Mouse (Mus musculus): ENCODE measurements around the gene AC140267.1. TPM values are rescaled to one million over a fixed set of nuclear protein-coding genes. Genes with fewer than 3 reads are reported as not detected.

The AC140267.1 gene
- polyA plus RNA-seq, 1 experiment, result not detected

DNA sequence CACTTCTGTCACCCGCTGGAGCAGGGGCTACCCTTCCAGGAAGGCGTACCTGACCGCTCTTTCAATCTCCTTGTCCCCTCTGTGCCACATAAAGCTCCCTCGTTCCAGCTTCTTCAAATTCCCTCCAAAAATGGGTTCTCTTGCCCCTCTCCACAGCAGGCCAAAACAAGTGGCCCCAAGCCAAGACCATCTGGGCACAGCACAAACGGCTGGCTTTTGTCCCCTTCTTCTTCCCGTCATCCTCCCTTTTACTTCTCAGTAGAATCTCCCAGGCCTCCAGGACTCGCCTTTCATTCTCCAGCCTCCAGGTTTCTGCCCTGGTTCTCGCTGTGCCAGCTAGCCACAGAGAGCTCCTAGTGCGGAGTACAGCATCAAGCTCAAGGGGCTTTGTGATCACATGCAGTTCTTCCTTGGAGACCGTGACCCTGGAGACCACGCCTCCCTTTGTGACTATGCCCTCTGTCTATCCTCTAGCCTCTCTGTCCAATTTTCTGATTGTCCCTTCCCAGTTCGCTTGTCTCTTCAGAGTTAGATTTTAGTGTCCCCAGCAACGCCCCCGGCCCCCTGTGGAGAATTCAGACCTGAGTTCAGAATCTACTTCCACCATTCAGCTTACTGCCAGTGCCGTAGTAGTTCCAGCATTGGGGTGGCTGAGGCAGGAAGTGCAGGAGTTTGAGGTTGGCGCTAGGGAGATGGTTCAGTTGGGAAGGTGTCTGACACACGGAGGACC lies 7.4 kb upstream of the AC140267.1 start:
- no peak for DNase-seq (ENCODE audit: low read depth)

DNA sequence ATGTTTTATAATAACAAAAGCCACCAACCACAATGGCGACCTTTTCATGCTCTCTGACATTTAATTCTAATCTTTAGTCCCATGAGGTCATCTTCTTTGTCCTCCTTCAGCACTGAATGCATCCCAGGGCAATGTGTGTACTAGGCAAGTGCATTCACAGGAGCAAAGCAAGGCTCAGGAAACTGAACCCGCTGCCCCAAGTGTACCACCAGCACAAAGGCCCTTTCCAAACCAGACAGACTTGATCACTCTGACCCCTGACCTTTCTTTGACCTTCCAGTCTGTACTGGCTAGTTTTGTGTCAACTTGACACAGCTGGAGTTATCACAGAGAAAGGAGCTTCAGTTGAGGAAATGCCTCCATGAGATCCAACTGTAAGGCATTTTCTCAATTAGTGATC lies 3.3 kb upstream of the AC140267.1 start:
- no peak for DNase-seq (ENCODE audit: low read depth)

DNA sequence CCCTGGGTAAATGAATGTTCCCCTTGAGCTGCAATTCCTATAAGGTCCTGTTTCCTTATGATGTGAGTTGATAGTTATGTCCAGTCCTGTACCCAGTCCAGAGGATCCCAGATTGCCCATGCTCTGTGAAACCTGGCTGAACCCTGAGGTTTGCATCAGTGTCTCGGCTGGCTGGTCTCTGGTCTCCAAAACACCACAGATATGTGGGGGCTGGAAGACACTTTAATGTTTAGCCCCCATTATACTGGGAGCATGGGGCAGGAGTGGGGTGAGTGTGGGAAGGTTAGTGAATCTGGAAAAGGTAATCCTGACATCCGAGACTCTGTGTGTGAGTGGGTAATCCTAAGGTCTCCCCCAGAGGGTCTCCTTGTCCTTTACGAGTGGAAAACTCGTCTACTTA lies 2.6 kb upstream of the AC140267.1 start:
- no peak for DNase-seq (ENCODE audit: low read depth)

DNA sequence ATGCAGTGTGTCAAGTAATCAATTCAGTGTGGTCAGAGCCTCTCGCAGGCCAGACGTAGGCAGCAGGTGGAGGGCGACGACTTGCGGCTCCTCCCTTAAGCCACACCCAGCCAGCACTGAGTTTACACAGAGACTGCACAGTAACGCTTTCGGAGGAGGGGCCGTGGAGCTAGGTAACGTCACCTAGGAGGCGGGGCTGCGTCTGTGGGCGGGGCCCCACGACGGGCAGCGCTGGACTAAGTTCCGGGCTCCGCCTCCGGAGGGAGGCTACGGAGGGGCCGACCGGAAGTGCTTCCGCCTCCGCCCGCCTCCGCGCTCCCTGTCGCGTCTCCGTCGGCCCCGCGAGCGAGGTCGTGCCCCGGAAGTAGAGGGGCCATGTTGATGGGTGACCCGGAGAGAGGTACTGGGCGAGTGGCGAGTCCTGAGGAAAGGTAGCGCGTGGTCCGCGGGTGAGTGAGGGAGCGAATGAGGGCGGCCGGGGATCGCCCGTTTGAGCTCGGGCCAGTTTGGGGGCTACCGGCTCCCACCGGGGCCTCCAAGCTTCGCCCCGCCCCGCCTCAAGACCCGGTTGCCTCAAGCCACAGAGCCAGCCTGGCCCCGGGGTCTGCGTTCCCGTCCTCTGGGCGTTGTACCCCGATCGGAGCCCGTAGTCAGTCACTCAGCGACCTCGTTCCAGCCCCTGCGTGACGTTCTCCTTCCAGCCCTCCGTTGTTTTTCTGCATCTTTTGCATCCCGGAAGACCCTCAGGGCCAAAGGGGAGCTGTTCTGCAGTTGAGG lies 1.7 kb upstream of the AC140267.1 start, which contains the start of gene Mief1:
TSS of gene Mief1 (plus strand) at position 286 of the 777 bp plus-strand sequence.
- peak; percentile 65 for DNase-seq (ENCODE audit: low read depth)

DNA sequence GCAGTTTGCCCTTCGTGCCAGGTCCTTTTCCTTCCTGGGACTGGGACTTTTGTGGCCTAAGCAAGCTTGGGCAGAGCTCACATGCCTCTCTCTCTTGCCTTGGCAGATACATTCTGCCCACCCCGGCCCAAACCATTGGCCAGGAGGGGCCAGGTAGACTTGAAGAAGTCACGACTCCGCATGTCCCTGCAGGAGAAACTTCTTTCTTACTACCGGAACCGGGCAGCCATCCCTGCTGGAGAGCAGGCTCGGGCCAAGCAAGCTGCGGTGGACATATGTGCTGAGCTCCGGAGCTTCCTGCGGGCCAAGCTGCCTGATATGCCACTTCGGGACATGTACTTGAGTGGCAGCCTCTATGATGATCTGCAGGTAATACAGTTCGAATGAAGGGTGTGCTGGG lies 12.5 kb downstream of the AC140267.1 start:
- no peak for DNase-seq (ENCODE audit: low read depth)

DNA sequence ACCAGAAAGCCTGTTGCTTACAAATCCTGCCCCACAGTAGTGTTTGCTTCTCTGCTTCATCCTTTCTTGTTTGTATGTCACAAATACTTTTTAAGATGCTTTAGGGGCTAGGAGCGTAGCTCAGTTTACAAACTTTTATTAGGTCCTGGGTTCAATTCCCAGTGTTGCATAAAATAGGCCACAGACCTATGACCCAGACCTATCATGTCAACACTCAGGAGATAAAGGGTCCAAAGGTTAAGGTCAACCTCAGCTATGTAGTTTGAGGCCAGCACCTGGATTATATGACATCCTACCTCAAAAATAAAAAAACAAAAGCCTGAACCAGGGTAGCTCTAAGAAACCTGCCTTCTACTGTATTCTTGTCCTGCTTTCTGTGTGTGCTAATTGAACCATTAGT lies 13.0 kb downstream of the AC140267.1 start:
- no peak for DNase-seq (ENCODE audit: low read depth)

DNA sequence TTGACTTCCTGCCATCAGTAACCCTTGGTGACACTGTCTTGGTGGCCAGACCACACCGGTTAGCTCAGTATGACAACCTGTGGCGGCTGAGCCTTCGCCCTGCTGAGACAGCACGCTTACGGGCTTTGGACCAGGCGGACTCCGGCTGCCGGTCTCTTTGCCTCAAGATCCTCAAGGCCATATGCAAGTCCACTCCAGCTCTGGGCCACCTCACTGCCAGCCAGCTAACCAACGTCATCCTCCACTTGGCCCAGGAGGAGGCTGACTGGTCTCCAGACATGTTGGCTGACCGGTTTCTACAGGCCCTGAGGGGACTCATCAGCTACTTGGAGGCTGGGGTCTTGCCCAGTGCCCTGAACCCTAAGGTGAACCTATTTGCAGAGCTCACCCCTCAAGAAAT lies 14.0 kb downstream of the AC140267.1 start:
- no peak for DNase-seq (ENCODE audit: low read depth)

DNA sequence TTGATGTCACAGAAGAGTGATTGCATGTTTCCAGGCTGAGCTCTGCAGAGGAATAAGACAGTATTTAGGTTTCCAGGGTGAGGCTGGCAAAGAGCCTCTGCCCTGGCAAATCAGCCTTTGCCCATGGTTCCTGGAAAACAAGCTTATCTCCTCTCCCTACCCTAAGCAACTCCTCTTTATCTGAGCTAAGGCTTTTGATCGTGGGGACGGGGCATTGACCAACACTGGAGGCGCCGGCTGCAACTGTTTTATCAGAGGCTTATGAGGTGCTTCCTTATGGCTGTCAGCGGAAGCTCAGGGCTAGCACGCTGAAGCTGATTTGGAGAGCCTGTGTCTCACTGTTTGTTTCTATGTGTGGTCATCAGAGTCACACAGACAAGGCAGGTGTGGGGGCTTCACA lies 15.0 kb downstream of the AC140267.1 start:
- no peak for DNase-seq (ENCODE audit: low read depth)

DNA sequence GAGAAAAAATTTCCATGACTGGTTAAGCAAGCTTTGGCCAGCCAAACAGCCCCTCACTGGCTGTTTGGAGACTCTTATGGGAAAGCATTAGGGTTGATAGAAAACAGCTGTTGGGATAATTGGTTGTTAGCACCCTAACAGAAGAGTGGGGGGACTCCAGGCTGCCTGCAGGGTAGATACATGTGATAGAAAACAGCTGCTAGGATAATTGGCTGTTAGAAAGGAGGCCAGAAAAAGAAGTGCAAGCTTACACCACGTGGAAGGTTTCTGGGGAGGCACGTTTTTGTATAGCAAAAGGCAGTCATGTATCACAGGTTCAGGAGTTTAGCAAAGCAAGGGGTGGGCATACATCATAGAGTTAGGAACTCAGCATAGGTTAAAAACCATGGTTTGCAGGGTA lies 17.9 kb downstream of the AC140267.1 start:
- no peak for DNase-seq (ENCODE audit: low read depth)

DNA sequence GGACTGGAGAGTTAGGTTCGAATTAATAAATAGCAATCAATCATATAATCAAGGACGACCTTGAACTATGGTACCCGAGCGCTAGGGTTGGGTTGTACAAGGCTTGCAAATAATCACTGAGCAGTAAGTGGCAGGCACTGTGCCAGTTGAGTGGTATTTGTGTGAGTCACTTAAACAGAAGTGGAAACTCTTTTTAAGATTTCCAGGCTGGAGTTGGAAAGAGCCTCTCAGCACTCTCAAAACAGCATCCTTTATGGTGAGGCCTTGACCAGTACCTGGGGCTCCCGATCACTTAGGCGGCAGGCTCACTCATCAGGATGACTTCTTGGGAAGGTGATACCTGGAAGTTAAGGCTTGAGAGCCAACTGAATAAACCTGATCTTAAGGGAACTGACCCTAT lies 18.6 kb downstream of the AC140267.1 start:
- no peak for DNase-seq (ENCODE audit: low read depth)

DNA sequence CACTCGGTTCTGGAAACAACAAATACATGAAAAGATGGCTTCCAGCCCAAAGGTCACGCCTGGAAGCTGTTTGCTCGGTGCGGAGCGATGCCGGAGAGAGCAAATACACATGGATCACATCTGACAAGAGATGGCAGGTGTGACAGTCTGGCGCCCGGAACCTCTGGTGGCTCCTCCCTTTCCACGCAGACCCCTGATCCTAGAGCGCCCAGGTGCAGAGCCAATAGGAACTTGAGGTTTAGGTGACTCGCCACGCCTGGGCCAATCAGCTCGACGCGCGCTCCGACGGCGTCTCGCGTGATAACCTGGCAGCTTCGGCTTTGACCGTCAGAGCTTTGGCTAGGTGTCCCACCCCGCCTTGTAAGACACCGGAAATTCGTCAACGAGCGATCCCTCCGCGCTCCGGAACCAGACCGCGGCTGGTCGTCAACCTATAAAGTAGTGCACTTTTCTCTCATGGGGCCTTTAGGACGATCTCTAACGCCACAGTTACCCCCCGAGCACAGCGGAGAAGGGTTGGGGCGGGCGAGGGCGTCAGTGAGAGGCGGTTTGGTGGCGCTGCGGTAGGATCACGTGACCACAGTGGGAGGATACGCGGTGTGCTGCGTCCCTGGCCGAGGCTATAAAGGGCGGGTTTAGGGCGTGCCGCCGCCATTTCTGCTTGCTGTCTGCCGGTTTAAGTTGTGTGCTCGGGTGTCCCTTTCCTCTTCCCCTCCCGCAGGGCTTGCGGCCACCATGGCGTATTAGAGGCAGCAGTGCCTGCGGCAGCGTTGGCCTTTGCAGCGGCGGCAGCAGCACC lies 19.4 kb downstream of the AC140267.1 start, which contains the start of gene Atf4:
TSS of gene Atf4 (plus strand) at position 338 of the 799 bp plus-strand sequence.
- peak; percentile 92 for DNase-seq (ENCODE audit: low read depth)

DNA sequence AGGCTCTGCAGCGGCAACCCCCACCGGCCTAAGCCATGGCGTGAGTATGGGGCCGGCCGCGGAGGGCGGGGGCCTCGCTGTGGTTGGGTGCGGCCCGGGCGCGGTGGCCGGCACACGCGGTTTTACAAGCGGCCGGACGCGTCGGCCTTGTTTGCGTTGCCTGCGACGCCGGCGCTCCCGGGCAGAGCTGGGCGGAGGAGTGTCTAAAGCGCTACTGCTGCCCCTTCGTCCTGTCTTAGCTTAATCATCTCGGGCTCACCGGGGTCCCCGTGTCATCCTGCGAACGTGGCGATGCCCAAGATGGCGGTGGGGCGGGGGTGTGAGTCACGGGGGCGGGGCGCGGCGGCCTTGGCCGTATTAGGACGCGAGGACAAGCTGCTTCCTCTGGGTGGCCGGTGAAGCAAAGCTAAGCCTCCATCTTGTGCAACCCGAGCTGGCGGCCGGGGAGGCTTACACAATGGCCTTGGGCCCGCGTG lies 20.0 kb downstream of the AC140267.1 start:
- DNase-seq (ENCODE audit: low read depth), result no peak

DNA sequence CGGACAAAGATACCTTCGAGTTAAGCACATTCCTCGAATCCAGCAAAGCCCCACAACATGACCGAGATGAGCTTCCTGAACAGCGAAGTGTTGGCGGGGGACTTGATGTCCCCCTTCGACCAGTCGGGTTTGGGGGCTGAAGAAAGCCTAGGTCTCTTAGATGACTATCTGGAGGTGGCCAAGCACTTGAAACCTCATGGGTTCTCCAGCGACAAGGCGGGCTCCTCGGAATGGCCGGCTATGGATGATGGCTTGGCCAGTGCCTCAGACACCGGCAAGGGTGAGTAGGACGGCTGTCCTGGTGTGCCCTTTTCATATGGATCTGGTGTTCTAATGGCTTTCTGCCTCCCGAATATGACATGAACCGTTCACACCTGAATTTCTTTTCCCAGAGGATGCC lies 20.6 kb downstream of the AC140267.1 start:
- DNase-seq (ENCODE audit: low read depth), result no peak

DNA sequence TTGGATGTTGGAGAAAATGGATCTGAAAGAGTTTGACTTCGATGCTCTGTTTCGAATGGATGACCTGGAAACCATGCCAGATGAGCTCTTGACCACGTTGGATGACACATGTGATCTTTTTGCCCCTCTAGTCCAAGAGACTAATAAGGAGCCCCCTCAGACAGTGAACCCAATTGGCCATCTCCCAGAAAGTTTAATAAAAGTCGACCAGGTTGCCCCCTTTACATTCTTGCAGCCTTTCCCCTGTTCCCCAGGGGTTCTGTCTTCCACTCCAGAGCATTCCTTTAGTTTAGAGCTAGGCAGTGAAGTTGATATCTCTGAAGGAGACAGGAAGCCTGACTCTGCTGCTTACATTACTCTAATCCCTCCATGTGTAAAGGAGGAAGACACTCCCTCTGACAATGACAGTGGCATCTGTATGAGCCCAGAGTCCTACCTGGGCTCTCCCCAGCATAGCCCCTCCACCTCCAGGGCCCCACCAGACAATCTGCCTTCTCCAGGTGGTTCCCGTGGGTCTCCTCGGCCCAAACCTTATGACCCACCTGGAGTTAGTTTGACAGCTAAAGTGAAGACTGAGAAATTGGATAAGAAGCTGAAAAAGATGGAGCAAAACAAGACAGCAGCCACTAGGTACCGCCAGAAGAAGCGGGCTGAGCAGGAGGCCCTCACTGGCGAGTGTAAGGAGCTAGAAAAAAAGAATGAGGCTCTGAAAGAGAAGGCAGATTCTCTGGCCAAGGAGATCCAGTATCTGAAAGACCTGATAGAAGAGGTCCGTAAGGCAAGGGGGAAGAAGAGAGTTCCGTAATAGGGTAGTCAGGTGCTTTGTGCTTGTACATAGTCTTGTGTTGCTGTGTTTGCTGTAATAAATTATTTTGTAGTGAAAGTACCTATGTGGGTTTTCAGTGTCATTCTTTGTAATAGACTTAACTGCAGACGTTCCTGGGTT lies 21.3 kb downstream of the AC140267.1 start:
- DNase-seq (ENCODE audit: low read depth), result no peak

DNA sequence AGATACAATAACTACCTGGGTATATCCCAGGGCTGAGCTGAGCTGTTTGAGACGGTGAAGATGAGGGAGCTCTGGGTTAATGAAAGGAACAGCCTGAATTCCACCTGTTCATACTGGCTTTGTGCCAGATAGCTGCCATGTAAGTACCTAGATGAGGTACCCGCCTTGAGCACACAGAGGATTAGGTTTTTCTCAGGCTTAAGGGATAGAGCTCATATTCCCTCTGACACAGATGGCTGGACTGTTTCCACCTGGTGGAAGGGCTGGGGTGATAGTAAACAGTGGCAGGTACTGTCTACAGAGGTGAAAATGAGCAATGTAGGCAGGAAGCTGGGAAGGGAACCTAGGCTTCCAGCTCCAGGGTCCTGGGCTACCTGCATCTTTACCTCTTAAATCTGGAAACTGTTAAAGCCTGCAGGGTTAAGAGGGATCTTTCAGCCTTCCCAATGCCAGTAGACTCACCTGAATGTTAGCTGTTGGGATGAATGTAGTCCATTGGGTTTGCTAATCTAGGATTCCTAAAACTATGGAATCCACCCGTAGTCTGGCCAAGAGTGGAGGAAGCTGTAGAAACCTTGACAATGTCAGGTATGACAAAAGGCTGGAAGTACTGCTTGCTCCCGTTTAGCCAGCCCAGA lies 22.1 kb downstream of the AC140267.1 start:
- no peak for DNase-seq (ENCODE audit: low read depth)

DNA sequence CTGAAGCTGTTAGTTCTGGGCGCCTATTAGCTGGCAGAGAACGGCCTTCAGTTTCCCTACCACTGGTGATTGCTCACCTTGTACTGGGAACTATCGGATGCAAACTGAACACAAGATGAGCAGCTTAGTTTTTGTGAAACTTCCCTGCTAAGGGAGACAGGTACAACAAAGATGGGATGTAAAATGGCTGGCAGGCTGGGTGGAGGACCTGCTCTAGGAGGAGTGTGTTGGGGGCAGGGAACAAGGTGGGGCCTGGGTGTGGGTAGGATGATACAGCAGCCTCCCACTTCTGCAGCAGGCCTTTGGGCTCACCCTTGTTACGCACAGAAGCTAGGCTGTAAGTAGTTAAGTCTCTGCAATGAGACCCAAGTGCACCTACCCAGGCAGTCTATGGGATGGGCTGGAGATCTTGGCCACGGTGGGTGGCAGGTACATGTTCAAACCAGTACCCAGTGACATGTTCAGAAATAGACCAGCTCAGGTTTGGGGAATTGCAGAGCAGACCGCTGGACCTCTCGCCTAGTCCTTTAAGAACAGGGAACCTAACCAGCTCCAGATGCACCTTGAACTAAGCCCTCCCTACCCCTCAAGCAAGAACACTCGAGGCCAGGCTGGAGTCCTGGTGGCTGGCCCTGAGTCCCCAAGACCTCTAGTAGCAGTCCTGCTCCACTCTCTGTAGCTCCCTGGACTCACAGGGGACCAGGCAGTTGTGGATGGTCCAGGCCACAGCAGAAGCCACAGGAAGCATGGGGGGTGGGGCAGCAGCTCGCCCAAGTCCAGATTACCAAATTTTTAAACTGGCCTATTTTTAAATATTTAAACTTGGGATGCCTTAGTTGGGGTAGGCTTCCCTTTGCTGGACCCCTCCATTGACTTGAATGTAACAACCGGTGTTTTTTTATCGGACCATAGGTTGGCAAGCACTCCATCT lies 22.9 kb downstream of the AC140267.1 start:
- DNase-seq (ENCODE audit: low read depth), result no peak

DNA sequence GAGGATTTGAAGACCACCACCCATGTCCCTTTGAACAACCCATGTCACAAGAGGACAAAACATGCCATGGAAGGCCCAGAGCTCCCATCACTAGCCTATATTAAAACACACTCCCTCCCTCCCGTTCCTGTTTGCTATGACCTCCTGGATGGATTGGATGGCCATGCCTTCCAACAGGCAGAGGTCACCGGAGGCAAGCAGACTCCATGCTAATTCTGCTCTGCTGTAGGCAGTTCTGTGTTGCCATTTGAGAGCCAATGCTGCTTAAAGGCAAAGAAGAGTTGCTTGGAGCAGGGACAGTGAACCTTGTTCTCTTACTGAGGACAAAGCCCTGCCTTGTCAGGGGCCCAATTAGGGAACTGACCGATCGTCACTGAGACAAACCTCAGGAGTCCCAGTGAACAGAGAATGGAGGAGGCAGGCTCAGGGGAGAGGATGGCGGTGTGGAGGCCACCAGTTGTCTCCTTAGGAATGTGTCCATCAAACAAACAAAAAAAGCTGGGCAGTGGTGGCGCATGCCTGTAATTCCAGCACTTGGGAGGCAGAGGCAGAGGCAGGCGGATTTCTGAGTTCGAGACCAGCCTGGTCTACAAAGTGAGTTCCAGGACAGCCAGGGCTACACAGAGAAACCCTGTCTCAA lies 23.9 kb downstream of the AC140267.1 start:
- no peak for DNase-seq (ENCODE audit: low read depth)

DNA sequence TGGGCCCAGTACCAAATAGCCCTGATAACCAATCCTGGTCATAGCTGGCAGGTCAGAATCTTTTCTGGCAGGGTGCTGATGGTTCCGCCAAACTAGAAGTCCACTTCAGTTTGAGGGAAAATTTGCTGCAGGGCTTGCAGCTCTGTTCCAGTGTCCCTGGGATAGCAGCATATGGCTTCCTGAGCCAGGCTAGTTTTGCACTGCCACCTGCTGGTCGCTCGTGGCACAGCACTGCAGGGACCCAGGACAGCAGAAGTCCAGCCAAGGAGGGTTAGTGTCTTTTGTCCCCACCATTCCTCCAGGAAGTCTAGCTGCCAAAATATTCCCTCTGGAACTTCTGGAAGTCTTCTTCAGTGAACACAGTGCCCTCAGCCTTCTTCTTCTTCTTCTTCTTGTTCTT lies 25.0 kb downstream of the AC140267.1 start:
- no peak for DNase-seq (ENCODE audit: low read depth)

DNA sequence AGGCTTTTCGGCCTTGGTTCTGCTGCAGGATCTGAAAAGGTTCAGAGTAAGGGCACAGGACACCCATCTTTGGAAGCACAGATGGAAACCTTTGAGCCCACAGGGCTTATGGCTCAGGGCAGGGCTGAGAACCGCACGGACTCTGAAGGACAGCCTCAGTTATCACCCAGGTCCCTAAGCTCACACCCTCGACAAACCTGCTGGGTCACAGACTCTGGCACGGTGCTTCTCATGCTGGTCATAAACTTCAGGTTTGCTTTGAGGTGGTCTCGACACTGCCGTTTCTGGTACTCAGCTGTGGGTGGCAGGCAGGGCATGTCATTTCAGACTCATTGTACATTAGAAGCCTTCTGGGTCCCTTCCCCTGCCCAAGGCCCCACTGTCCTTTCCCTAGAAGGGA lies 25.5 kb downstream of the AC140267.1 start:
- DNase-seq (ENCODE audit: low read depth), result no peak

Data from gonadal fat pad, adult 2 months (tissue).